Mouse (Mus musculus) testis, adult 2 months (tissue): ENCODE data around the gene Tmem200c.

Experiments used
- CTCF ChIP-seq: fragments of 200-500 bp; IDR thresholded peaks from 2 replicates; pipeline ENCODE4 v1.5.1; 2012; ENCODE audit warnings: low read depth, mild to moderate bottlenecking, inconsistent platforms, low read length, moderate library complexity; ENCODE audit not compliant: control insufficient read depth, insufficient read depth, insufficient replicate concordance
- POLR2A ChIP-seq: fragments of 200-500 bp; IDR thresholded peaks from 2 replicates; pipeline ENCODE4 v1.6.1; 2012; ENCODE audit warnings: low read depth, mild to moderate bottlenecking, inconsistent platforms, low read length, moderate library complexity; ENCODE audit not compliant: control insufficient read depth

DNA sequence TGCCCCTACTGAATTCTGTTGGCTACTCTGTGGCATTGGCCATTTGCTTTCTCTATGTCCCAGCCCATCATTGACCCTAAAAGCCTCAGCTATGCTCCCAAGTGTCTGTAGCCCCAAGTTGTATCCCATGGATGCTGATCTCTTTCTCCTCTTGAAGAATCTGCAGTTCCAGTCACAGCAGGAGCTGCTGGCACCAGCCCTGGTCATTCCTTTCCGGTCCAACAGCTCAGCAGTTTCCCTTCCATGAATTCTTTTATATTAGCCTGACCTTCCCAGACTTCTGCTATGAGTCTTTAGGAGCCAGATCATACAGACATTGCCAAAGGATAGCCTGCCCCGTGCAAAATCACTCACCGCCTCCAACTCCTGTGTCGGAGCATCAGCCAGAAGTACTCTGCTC lies 32.7 kb upstream of the Tmem200c start:
- no peak for TF ChIP-seq CTCF
- no peak for TF ChIP-seq POLR2A
